Mouse (Mus musculus) right cerebral cortex, adult 2 months (tissue): ENCODE measurements around the gene Cuedc2.

Experiments
- DNase-seq, 2 experiments: peaks; one replicate each; pipeline ENCODE4 v3.0.0; 2021 to 2022; ENCODE audit warnings: low spot score in 2 of 2

The Cuedc2 gene

GRCm38 (mm10) chr19:46306751-46307289, 31.7 kb downstream of the Cuedc2 start:
- DNase-seq = no peak

GRCm38 (mm10) chr19:46306268-46306610, 32.3 kb downstream of the Cuedc2 start:
- no peak for DNase-seq

- DNase-seq = peak; percentile 52 to 54
These were observed 32.9 kb downstream of the Cuedc2 start for GRCm38 (mm10) chr19:46305432-46306267.

- no peak for DNase-seq
These were observed 33.6 kb downstream of the Cuedc2 start for GRCm38 (mm10) chr19:46304908-46305333.

- DNase-seq = peak; percentile 76 to 80
These were observed 34.2 kb downstream of the Cuedc2 start, which contains the start of gene Nfkb2 for GRCm38 (mm10) chr19:46304216-46304841. Gene Nfkb2 (plus strand): TSS chr19:46304320.

- no peak for DNase-seq
These were observed 35.0 kb downstream of the Cuedc2 start for GRCm38 (mm10) chr19:46303251-46304215.

DNA sequence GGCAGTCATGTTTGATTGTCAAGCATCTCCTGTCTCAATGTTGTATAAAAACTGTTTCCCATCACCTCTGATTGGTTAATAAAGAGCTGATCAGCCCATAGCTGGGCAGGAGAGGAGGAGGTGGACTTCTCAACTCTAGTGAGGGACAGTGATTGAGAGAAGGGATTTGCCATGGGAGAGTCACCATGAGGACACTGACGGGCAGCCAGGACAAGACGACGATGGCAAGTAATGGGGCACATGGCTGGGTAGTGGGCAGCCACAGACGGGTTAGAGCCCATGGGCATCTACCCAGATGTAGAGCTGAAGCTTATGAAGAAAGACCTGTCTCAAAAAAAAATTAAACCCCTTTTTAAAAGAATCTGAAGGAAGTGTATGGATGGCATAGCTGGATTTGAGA, 36.0 kb downstream of the Cuedc2 start:
- DNase-seq = no peak

DNA sequence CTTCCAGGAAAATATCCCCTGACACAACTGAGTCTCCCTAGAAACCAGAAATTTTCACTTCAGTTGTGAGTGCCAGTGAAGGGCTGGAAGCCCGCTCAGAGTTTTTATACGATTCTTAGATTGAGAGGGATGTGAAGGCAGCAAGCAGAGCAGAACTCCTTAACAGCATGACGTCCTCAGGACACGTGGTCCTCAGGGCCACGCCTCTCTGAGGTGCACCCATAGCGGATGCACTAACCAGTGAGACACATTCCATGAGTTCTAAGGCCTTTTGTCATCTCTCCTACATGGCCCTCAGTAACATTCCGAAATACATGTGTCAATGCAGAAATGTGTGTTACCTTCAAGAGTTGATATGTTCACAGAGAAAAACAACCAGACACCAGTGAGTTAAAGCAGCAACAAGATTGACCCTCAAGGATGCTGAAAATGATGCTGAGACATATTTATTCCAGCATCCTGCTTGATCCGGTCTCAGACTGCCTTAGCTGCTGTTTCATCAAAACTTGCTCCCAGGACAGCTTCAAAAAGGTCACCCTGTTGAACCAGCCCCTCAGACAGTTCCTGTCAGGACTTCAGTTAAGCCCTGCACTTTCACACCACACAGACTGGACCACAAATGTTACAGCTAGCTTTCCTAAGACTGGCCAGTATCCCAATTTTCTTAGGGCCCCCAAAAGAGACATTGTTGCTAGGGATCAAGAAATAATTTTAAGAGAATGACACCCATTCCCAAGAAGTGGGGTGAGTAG, 38.0 kb downstream of the Cuedc2 start:
- DNase-seq = no peak

GRCm38 (mm10) chr19:46296938-46297337, 41.6 kb downstream of the Cuedc2 start:
- DNase-seq = no peak

GRCm38 (mm10) chr19:46290535-46291105, 47.9 kb downstream of the Cuedc2 start:
- no peak for DNase-seq

DNA sequence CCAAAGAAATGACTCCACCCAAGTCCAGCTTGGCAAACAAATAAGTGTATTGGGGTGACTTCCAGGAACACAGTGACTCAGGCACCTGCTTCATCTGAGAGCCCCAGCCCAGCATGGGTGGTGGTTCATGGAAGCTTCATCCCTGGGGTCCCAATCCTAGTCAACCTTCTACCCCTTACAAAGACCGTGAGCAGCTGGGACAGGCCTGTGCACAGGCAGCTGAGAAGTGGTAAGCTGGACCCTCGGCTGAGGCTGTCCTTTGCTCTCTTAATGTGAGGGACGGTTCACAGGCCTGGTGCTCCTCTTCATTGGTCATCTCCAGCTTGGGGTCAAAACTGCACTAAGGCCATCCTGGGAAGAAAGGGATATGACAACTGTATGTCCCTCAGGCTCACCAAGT, 50.9 kb downstream of the Cuedc2 start:
- no peak for DNase-seq

DNA sequence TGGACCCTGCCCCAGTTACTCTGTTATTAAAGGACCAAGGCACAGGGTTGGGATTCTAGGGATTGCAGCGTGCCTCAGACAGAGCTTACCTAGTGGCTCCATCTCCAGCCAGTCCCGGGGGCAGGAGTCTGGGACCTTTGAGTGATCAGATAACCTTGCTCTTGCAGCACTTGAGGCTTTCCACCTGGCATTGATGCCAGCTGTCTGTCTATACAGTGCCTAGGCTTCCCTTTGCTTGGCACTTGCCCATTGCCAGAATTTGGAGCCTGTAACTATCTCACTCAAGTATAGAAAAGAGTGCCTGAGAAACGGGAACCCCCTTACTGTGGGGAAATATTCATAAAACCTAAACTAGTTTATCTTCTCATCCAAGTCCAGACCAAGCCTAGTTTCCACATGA, 51.6 kb downstream of the Cuedc2 start:
- no peak for DNase-seq

GRCm38 (mm10) chr19:46286047-46286446, 52.5 kb downstream of the Cuedc2 start:
- no peak for DNase-seq

DNA sequence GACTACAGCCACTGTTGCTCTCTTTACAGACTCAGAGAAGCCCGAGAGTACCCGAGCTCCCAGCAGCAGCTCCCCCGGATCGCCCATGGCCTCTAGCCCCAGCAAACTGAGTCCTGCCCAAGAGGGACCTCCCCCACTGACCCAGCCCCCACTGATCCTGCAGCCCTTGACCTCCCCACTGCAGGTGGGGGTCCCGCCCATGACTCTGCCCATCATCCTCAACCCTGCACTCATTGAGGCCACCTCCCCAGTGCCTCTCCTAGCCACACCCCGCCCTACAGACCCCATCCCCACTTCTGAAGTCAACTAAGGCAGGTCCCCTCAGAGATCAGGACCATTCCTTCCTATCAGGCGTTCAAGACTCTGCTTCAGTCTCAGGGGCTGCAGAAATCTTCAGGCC, 52.9 kb downstream of the Cuedc2 start:
- DNase-seq = no peak

DNA sequence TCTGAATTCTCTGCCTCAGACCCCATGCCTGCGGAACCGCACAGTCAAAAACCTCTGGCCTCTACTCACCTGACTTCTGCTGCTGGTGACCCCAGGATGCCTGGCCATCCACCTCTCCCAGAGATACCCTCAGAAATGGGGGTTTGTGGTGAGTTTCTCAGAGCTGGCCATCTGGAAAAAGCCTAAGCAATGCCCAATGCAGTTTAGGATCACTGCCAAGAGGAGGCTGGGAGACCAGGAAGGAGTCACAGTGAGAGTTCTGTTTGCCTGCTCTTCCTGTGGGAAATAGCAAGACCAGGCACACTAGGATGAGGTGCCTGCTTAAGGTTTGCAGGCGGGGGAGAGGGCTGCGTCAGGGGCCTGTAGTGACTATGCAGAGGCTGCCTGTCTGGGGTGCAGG, 53.8 kb downstream of the Cuedc2 start:
- DNase-seq = no peak

GRCm38 (mm10) chr19:46282081-46282849, 56.2 kb downstream of the Cuedc2 start:
- DNase-seq = no peak
